Mouse (Mus musculus): ENCODE data around the gene Irgm1.
"Not testable (repeated sequence)": the region's sequence is repeated elsewhere in the genome, so short reads cannot be mapped to it uniquely, and the experiment has no call there.

Irgm1 gene

DNA sequence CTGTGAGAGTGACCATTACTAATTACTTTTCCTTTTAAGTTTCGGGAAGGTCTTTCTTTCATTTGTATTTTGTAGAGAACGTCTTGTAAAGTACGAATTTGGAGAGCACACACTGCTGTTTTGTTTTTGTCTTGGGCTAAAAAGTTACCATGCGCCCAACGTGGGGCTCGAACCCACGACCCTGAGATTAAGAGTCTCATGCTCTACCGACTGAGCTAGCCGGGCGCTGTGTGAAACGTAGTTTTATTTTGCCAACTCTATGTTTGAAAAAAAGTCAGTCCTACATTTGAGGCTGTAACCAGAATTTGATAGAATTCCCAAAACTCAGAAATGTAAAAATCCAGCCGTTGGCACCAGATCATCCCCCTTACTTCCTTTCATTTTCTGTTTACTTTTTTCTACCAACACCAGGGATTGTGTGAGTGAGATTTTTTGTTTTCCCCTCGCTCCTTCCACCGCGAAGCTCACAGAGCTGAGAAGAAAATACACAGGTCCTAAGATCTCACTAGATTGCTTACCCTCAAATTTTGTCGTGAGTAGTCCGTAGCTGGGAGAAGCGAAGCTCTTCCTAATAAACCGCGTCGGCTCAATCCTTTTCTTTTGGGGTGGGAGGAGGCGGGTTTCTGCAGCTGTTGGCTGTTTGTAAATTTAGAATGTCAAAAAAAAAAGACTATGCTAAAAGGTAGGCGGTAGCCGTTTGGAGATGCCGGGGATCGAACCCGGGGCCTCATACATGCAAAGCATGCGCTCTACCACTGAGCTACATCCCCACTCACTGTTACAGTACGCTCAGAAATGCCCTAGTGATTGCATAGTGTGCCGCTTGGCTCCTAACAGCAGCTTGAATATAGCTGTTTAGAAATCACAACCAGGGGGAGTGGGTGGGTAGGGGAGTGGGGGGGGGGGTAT, 37.5 kb downstream of the Irgm1 start:
- in situ Hi-C loops (cut with MseI, MboI) = no loop called here

DNA sequence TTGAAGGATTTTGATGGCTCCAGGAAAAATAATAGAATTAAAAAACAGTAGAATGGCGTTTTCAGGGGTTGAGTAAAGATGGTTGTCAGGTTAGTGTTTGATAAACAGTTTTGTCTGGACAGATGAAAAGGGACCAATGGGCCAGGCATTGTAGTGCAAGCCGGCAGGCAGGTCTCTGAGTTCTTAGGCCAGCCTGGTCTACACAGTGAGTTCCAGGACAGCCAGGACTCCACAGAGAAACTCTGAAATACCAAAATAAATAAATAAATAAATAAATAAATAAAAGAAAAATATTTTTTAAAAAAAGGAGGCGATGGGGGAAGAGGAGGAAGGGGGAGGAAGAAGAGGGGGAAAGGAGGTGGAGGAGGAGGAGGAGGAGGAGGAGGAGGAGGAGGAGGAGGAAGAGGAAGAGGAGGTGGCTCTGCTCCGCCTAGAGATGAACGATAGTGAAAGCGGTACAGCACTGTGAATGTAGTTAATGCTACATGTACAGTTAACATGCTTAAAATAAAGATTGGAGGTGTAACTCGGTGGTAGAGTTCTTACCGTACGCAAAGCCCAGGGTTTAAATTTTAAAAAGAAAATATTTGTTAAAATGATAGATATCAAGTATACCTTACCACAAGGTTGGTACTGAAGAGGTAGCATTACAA, 38.3 kb downstream of the Irgm1 start:
- in situ Hi-C loops (cut with MseI, MboI) = no loop called here

DNA sequence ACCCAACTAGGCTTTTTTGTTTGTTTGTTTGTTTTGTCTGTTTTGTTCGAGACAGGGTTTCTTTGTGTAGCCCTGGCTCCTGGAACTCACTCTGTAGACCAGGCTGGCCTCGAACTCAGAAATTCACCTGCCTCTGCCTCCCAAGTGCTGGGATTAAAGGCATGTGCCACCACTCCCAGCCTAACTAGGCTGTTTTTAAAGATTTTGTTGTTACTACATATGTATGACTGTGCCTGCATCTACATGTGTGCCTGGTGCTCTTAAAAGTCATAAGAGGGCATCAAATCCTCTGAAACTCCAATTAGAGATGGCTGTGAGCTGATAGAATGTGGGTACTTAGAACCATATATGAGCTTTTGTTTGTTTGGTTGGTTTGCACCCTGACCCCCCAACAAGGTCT, 40.2 kb downstream of the Irgm1 start:
- in situ Hi-C loops (cut with MseI, MboI) = no loop called here

DNA sequence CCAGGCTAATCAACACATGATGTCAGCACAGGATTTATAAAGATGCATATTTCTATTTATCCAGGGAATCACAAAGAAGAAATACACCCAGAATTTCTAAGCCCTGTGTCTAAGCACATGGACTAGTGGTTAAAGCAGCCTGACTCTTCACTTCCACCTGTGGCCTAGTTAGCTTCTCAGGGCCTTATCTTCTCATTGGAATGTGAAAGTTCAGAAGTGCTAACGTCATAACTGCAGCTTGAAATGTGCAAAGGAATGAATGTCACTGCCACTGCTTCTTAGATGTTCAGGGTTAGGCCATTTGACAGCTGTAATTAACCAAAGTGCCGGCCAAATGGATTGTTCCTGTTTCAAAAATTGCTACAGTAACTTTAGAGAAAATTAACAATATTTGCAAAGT, 41.2 kb downstream of the Irgm1 start:
- in situ Hi-C loops (cut with MseI, MboI) = no loop called here

DNA sequence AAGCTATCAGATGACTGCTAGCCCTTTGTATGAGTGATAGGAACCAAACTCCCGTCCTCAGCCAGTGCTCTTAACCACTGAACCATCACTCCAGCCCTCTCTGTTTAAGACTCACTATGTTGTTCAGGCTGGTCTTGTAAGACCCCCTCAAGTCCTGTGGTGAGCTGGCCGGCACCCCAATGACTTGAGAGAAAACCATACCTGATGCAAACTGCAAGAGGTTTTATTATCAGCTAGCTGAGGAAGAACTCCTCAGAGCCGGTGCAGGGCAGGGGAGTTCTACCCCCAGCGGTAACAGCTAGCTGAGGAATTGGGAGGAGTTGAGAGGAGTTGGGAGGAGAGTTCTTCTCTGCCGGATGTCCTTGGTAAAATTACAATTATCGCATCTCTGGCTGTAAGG, 43.6 kb downstream of the Irgm1 start:
- in situ Hi-C loops (cut with MseI, MboI) = no loop called here

DNA sequence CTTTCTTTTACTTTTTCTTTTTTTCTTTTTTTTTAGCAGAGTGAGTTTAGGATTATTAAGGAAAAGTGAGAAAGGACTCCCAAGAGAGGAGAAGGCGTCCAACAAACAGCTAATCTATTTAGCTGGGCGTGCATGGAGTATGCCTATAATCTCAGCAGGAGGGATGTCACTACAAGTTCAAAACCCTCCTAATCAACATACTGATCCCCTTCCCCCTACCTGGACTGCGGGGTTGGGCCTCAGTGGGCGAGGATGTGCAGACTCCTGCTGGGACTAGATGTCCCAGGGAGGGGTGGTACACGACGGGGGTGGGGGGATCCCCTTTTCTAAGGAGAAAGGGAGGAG, 44.8 kb downstream of the Irgm1 start:
- in situ Hi-C loops (cut with MseI, MboI) = no loop called here

DNA sequence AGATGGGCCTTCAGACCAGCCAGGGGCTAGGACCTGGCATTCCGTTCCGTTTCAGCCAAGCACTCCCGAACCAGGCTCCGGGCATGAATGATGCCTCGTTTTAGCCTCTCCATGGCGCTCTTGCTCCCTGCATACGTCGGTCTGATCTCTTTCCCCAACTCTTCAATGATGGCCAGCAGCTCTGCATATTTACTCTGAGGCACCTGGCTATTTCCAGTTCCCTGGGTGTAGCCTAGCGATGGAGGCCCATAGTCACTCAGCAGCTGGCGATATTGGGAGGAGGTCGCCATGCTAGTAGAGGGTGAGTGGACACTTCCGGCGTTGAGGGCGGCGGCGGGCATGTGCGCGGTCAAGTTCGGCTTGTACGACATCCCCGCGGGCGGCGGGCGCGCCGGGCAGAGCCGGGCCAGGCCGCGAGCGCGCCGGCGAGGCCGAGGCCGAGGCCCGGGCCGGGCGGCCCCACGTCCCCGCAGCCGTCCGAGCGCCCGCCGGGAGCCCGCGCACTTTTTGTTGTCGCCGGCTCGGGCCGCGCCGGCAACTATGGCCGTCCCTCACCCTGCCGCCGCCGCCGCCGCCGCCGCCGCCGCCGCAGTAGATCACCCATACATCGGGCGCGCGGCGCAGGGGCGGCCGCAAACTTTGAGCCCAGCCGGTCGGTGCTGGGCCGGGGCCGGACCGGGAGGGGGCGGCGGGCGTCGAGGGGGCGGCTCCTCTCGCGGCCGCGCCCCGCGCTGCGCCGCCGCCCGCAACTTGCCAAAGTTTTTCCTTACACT, 45.3 kb downstream of the Irgm1 start, which contains the start of the genes Trim7 and Gm12184:
Gene Trim7, plus strand, starts transcription at position 162 of the 773 bp plus-strand sequence.
Gene Gm12184, minus strand, starts transcription at position 677 of the 773 bp plus-strand sequence.
- in situ Hi-C loops (cut with MseI, MboI) = not testable (repeated sequence)

DNA sequence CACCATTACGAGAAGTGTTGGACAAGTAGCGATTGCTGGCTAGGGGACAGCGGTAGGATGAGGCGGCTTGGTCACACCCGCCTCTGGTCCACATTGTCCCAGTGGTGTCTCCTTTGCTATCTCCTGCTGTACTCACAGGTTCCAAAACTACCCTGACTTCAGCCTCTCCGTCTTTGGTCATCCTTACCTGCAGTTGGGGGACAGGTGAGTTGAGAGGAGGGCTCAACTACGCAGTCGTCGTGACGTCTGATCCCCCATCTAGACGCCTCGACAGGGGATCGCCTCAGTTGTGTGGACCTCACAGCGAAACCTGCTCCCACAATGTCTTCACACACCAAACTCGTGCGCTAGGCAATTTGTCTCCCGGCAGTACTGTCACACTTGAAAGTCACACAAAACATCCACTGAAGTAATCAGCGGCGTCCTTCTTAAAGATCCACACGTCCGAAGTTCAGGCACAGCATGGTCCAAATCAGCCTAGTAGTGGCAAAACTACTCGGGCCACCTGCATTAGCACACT, 47.1 kb downstream of the Irgm1 start:
- in situ Hi-C loops (cut with MseI, MboI) = no loop called here

DNA sequence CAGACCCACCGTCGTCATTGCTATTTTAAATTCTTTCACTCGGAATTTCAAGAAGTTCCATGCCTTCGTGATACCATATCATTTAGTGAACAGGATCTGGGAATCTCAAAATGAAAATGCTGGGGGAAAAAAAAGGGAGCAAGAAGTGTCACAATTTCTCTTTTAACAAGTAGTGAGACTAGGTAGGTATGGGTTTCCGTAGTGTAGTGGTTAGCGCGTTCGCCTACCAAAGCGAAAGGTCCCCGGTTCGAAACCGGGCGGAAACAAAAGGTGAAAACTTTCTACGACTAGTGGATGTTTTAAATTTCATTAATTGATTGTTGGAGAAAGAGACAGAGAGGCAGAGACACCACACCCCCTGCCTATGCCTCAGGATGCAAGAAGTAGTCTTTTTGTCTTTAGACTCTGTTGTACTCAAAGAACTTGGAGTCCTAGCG, 47.9 kb downstream of the Irgm1 start:
- in situ Hi-C loops (cut with MseI, MboI) = no loop called here

DNA sequence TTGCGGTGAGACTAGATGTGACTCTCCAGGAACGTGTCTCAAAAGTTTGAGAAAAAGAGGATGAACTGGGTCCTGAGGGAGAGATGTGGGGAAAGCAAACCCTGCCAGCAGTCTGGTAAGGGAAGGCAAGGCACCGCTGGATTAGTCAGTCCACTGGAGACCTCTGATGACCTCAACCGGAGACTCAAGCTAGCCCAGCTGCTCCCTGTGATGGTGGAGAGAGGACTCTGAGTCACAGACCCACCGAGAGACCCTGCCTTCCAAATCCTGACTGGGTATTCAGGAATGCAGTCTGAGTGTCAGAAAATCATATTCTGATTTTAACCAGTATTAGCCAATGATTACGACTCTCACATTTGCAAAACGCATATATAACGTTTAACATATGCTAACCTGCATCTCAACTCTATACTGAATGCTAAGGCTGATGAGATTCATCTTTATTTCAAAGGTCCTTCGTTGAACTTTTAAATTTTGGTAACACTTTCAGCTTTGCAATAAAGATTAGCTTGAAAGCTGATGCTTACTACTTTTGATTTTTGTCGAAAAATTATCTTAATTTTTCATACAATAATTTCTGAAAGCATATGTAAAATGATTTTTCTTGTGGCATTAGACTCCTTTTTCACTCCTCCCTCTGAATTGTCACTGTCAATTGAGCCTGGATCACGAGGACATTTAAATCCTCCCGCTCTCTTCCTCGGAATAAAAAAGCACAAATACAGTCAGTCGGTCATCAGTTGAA, 48.5 kb downstream of the Irgm1 start:
- in situ Hi-C loops (cut with MseI, MboI) = no loop called here

DNA sequence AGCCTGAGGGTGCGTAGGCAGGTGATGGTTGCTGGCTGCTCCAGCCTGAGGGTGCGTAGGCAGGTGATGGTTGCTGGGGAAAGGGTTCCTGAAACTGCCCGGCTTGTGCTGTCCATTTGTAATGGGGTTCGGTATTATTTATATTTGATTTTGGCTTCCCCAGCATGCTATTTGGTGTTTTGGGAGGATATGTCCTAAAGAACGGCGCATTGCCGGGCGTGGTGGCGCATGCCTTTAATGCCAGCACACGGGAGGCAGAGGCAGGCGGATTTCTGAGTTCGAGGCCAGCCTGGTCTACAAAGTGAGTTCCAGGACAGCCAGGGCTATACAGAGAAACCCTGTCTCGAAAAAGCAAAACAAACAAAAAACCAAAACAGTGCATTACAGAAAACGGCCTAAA, 50.2 kb downstream of the Irgm1 start:
- in situ Hi-C loops (cut with MseI, MboI) = not testable (repeated sequence)

DNA sequence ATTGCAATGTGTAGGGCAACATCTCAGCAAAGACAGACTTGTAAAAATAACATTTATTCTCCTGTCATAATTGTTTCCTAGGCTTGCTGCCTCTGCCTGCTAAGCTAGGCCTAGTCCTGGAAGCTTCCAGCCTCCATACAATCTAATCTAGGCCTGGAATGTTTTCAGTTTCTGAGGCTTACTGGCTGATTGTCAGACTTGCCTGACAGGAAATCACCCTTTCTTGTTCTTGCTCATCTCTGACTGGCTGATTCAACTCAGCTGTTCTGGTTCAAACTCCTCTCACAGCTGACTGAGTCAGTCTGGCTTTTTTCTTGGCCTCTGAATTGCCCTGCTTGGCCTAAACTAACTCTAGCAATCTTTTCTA, 51.2 kb downstream of the Irgm1 start:
- in situ Hi-C loops (cut with MseI, MboI) = no loop called here

DNA sequence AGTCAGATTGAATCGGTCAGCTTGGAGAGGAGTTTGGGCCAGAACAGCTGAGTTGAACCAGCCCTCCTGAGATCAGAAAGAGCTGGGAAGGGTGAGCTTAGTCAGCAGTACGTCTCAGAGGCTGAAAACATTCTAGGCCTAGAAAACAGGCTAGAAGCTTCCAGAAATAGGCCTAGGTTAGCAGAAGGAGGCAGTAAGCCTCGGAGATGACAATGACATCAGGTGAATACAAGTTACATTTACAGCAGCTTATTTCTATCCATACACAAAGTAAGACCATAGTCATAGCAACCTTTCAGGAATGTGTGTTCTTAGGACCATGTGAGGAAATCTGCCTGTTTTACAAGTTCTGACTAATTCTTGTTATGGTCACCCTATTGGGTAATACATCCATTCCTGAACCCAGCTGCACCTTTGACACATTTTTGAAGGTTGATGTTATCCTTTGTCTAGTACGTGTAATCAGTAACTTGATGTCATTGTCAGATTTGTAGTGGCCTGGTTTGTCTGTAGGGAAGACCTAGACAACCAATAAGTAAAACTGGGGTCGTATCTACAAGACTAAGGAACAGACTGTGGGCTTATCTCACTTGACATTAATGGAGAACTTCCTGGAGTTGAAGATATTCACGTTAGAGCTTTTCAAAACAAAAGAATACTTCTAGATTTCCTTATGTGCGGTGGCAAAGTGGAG, 51.7 kb downstream of the Irgm1 start:
- in situ Hi-C loops (cut with MseI, MboI) = no loop called here

DNA sequence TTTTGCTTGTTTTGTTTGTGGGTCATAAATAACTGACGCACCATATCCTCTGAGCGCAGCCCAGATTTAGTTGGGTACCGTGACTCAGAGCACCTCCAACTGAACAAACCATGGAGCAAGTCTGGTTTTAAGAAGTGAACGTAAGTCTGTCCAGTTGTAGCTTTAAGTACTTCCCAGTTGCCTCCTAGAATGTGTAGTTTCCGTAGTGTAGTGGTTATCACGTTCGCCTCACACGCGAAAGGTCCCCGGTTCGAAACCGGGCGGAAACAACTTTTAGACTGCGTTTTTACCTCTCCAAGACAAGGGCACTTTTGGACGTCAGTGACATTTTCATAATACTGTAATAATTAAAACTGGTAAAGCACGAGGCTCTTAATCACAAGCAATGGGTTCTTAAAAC, 53.1 kb downstream of the Irgm1 start:
- in situ Hi-C loops (cut with MseI, MboI) = no loop called here

DNA sequence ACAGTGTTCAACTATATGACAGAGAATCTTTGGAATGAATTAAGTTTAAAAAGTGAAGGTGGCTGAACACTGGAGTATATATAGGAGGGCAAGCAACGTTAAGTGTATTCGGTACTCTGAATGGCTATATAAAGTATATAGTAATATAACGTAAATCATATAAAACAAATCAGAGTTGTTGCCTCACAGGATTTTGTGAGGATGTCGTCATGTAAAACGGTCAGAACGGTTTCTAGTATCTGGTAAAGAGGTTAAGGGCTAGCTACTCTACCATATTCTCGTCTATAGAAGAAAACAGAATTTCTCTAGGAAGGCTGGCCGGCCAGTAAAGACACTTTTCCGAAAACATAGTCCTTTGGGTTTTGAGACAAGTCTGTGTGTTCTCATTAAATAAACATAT, 53.7 kb downstream of the Irgm1 start:
- in situ Hi-C loops (cut with MseI, MboI) = no loop called here

DNA sequence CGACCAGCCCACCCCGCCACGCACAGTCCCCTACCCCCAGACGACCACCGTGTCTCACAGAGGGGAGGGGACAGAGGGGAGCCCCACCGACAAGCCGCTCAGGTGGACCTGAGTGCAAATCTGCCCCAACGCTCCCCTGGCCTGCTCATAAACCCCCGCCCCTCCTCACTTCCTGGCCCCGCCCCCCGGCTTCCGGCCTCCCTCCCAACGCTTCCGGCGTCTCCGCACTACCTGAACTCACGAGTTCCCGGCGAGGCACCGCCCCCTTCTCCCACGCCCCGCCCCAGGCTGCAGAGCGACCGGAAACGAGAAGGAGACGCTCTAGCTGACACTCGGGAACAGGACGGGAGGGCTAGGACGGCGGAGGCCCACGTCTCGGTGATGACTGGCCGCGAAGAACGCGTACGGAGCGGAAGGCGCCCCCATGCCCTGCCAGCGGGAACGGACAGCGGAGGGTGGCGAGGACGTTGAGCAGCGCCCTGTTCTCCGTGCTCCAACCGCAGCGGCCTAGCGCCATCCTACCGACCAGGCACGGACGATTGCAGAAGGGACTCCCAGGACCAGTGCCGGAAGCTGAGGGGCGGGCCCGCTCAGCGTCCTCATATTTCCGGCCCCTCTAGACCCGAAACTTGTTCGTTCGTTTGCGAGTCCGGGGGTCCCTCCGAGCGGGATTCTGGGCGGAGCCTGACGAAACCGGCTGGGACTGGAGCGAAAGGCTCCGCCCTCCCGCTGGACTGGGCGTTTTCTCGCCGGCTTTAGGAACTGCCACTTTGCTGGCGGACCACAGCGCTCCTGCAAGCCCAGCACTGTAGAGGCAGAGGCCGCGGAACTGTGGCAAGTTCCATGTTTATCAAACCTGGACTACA, 54.5 kb downstream of the Irgm1 start, which contains the start of gene Trim41:
Gene Trim41, minus strand, starts transcription at position 554 of the 866 bp plus-strand sequence.
- in situ Hi-C loops (cut with MseI, MboI) = no loop called here

DNA sequence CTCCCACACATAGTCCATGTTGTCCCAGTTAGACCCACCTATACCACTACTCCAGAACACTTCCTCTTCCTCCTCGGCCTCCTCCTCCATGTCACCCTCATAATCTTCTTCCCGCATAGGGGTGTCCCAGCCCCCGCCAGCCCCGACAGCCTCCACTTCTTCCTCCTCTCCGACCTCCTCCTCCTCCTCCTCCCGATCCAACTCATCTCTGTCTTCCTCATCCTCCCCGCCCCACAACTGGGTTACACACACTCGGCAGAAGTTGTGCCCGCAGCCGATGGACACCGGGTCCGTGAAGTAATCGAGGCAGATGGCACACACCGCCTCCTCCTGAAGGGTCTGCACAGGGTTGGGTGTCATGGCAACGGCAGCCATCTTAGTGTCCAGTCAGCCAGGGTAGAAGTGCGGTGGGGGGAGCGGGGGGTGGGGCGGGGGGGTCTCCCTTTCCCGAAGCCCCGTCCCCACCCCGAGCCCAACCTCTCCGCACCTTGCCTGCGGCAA, 55.2 kb downstream of the Irgm1 start:
- in situ Hi-C loops (cut with MseI, MboI) = no loop called here

DNA sequence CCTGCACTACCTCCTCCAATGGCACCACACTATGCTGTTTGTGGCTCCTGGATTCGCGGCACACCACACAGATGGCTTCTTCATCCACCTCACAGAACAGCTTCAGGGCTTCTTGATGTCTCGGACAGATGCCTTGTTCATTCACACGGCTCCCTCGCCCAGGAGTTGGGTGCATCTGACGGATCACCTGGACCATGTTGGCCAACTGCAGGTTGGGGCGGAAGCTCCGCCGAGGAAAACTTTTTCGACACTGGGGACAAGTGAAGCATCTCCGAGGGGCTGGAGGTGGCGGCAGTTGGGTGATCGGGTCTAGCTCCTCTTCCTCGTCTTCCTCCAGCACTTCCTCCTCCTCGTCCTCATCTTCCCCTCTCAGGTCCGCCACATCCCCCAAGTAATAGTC, 55.6 kb downstream of the Irgm1 start:
- in situ Hi-C loops (cut with MseI, MboI) = no loop called here

DNA sequence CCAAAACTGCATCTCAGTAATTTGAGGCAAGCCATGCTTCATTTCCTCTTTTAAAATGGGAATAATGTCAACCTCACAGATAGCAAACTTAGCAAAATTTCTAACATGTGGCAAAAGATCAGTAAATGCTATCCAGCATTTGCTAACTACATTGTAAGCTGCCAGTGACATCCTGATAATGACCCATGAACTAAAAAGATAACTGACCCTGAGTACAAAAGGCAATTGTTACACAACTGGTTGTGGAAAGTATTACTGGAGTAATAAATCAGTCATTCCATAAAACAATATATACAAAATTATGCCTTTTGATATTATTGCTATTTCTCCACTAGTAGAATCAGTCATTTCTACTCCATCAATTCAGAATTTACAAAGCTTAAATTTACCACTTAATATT, 57.7 kb downstream of the Irgm1 start:
- in situ Hi-C loops (cut with MseI, MboI) = no loop called here
